Mouse (Mus musculus): ENCODE data around the gene B4galt4. TPM values are rescaled to one million over a fixed set of nuclear protein-coding genes. Genes with fewer than 3 reads are reported as not detected.

Gene B4galt4
- polyA plus RNA-seq, 1 experiment, result not detected

DNA sequence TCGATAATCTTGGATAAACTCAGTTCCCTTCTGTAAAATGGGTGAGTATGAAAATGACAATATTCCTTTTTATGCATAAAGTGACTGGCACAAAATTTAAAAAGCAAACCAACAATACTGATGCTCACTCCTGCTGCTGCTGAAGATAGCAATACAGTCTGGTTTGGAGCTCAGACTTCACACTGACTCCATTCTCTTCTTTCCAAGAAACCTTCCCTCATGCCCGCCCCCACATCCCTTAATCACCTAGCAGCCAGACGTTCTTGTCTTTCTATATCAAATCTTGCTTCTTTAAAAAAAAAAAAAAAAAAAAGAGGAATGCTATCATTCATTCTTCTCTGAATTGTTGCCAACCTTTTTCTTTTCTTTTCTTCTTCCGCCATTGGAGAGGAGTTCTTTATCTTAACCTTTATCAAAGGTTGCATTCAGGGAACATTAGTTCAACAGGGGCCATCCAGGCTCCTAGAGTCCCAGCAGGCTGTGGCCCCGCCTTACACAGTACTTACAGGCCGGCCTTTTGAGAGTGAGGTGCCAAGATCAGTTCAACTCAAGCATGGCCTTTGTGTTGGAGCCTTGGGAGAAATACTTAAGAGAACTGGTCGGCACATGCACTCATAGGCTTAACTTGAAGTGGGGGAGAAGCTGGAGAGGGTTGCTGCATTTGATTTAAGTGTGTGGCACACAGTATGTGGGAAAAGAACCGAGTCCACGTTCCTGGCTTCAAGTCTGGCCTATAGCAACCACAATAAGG, 36.4 kb upstream of the B4galt4 start:
- no peak for TF ChIP-seq CTCF (IDR thresholded peaks at IDR 0.05; ENCODE audit: insufficient read depth, low read depth, low read length)
- no peak for TF ChIP-seq POLR2A (IDR thresholded peaks at IDR 0.05; ENCODE audit: insufficient read depth, low read depth, low read length)
- 56% methylated on average over 9 of the region's 9 CpGs for WGBS
- peaks cover 29% of the 10 kb centered on the region for H3K4me1 ChIP-seq (ENCODE audit: control insufficient read depth, insufficient read depth, low read length)
- no peak overlapping the region for H3K27ac ChIP-seq (ENCODE audit: insufficient read depth, low read depth, low read length)
- no peak overlapping the region for H3K4me3 ChIP-seq (ENCODE audit: insufficient read depth, low read depth, low read length)

DNA sequence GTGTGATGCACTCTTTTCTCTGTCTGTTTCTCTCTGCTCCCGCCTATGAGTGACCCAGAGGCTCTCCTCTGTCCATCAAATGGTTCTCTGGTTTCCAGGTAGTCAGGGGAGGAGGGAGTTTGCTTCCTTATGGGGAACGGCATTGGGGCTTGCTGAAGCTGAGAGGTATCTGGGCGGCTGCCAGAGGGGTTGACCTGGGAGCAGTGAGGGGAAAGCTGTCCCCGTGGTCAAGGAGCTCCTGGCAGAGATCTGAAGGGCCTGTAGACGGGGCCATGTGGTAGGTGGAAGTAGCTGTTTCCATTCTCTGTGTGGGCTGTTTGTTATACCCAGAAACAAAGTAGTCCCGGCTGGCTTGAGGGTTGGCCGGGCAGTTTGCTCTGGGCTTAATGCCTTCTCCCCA, 35.3 kb upstream of the B4galt4 start:
- no peak for TF ChIP-seq CTCF (IDR thresholded peaks at IDR 0.05; ENCODE audit: insufficient read depth, low read depth, low read length)
- no peak for TF ChIP-seq POLR2A (IDR thresholded peaks at IDR 0.05; ENCODE audit: insufficient read depth, low read depth, low read length)
- Histone ChIP-seq H3K27ac (ENCODE audit: insufficient read depth, low read depth, low read length) (no peak overlapping the region), H3K4me3 (ENCODE audit: insufficient read depth, low read depth, low read length) (no peak overlapping the region), H3K4me1 (ENCODE audit: control insufficient read depth, insufficient read depth, low read length) (peaks cover 27% of the 10 kb centered on the region)
- 68% methylated on average over 7 of the region's 7 CpGs for WGBS

DNA sequence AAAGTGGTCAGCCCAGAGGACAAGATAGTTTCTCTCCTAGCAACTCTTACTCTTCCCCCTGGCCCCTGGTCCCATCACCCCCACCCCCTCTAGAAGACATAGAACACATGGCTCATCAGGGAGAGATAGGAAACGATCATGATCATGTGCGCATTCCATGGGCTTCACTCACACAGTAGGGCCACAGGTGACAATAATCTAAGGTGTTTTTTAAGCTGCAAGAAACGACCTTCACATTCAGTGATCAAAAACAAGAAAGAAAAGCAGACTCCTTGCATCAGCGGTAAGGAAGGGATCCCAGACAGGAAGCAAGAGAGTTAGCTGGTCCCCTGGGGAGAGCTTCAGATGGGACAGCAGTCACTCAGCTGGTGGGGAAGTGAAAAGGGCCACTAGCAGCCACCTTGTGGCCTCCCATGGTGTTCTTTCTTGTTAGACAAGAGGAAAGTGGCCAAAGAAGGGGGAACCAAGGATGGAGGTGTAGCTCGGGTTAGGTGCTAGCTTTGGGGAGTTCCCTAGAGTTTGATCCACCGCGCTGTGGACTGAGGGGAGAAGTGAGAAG, 33.0 kb upstream of the B4galt4 start:
- WGBS, result 80% methylated on average over 7 of the region's 7 CpGs
- Histone ChIP-seq H3K4me3 (ENCODE audit: insufficient read depth, low read depth, low read length) (no peak overlapping the region), H3K27ac (ENCODE audit: insufficient read depth, low read depth, low read length) (no peak overlapping the region), H3K4me1 (ENCODE audit: control insufficient read depth, insufficient read depth, low read length) (peaks cover 26% of the 10 kb centered on the region)
- no peak for TF ChIP-seq POLR2A (IDR thresholded peaks at IDR 0.05; ENCODE audit: insufficient read depth, low read depth, low read length)
- no peak for TF ChIP-seq CTCF (IDR thresholded peaks at IDR 0.05; ENCODE audit: insufficient read depth, low read depth, low read length)

DNA sequence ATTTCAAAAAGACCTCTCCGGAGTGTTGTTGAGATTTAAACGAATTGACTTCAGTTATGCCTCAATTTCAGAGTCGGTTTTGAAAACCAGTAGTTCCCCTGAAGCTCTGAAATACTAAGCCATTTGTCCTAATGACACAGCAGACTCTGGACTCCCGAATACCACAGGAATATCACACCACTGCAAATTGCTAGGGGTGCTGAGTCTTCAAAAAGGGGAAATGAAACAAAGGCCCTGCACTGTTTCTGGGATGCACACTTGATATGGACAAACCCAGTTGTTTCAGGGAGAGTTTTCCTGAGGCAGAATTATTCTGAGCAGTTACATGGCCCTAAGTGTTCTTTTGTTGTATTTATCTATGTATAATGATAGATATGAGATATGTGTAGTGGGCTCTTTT, 30.8 kb upstream of the B4galt4 start:
- 33% methylated on average over 4 of the region's 4 CpGs for WGBS
- TF ChIP-seq CTCF (IDR thresholded peaks at IDR 0.05; ENCODE audit: insufficient read depth, low read depth, low read length), result no peak
- Histone ChIP-seq H3K27ac (ENCODE audit: insufficient read depth, low read depth, low read length) (no peak overlapping the region), H3K4me3 (ENCODE audit: insufficient read depth, low read depth, low read length) (no peak overlapping the region), H3K4me1 (ENCODE audit: control insufficient read depth, insufficient read depth, low read length) (peaks cover 21% of the 10 kb centered on the region)

DNA sequence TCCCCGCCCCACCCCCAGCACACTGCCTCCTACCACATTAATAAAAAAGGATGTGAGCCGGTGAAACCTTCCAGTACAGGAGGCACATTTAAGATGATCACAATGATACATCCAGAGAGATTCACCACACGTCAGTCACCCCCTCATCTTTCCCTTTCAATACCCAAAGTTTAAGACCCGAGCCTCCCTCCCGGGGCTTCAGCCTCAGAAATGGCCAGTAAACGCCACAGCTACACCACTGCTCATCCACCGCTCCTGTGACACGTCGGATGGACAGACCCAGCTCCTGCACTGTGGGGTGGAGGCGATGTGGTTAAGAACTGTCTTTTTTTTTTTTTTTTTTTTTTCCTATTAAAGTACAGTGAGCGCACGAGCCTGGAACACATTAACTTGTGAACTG, 30.0 kb upstream of the B4galt4 start:
- WGBS, result 7% methylated on average over 12 of the region's 12 CpGs
- no peak for TF ChIP-seq CTCF (IDR thresholded peaks at IDR 0.05; ENCODE audit: insufficient read depth, low read depth, low read length)
- TF ChIP-seq POLR2A (IDR thresholded peaks at IDR 0.05; ENCODE audit: insufficient read depth, low read depth, low read length), result no peak
- peak overlapping the region; percentile 70; the same call in 1 of the 2 replicates for H3K27ac ChIP-seq (ENCODE audit: insufficient read depth, low read depth, low read length)
- peaks cover 16% of the 10 kb centered on the region for H3K4me1 ChIP-seq (ENCODE audit: control insufficient read depth, insufficient read depth, low read length)
- peak overlapping the region; percentile 88 for H3K4me3 ChIP-seq (ENCODE audit: insufficient read depth, low read depth, low read length)

DNA sequence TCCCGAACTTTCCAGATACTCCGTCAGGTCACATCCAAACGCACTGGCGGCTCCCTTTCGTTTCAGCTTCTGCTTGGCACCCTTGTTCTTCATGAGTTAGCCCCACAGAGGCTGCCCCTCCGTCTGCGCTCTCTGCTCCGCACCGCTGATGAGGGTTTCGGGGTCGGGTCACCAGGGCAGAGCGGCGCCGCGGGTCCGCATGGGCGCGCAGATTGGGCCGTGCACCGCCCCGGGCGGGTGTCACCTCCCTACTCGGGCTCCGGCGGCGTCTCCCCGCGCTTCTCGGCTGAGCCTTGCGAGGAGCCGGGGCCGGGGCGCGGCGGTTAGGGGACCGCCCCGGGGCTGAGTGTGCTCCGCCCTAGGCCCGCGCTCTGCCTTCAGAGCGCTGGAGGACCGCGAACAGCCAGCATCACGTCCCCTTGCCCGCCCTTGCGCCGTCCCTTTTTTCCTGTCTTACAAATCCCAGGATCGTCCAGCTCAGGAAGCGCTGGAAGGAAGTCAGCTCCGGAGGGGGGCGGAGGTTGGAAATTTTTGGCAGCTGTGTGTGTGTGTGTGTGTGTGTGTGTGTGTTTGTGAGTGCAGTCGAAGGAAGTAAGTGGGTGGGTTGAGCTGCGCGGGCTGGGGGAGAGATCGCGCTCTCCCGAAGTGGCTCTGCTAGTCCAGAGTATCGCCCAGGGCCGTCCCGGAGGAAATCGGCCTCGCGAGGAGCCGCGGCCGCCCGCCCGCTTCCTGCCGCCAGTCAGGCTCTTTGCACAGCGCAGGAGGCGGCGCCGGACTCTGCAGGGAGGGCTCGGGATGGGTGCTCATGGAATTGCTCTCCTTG, 29.3 kb upstream of the B4galt4 start, which contains the start of gene Arhgap31:
TSS of gene Arhgap31 (minus strand) at position 694 of the 823 bp plus-strand sequence.
- H3K4me3 ChIP-seq (ENCODE audit: insufficient read depth, low read depth, low read length), result peak within 1 kb of the TSS; percentile 88
- under 1% methylated on average over 74 of the region's 74 CpGs for WGBS
- TF ChIP-seq CTCF (IDR thresholded peaks at IDR 0.05; ENCODE audit: insufficient read depth, low read depth, low read length), result no peak
- peak; percentile 30; the same call in 1 of the 2 replicates for TF ChIP-seq POLR2A (IDR thresholded peaks at IDR 0.05; ENCODE audit: insufficient read depth, low read depth, low read length)
- peaks cover 13% of the 10 kb centered on the region for H3K4me1 ChIP-seq (ENCODE audit: control insufficient read depth, insufficient read depth, low read length)
- H3K27ac ChIP-seq (ENCODE audit: insufficient read depth, low read depth, low read length), result peak within 1 kb of the TSS; percentile 90

DNA sequence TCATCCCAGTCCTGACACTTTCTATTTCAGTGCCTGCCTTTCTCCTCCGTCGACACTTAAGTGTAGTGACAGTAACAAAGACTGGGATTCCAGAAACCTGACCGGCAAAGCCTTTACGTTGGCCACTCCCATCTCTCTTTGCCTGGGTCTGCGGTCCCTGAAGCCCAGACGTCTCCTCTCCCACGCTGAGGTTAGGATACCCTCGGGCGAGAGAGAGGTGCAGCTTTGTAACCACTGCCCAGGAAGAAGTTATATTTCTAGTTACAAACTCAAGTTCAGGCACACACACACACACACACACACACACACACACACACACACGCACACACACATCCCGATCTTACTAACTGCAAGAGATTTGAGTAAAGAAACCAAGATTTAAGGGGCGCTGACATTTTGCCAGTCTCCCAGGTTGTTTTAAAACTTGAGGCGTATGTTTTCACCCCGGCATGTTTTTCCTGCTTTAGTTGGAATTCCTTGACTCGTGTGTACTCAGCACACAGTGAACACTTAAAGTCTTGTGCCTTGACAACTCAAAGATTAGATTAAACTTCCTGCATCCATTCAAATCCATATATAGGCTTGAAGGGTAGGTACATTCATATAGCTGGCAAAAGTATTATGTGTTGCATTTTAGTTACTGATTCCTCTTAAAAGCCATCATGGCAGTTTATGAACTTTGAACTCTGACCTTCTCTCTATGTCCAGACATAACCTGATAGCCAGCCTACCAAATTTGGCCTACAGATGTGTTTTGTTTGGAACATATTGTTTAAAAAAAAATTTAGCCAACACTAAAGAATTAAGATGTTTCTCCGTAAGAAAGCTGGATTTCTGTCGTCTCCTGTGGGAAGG, 28.4 kb upstream of the B4galt4 start:
- 19% methylated on average over 17 of the region's 17 CpGs for WGBS
- H3K27ac ChIP-seq (ENCODE audit: insufficient read depth, low read depth, low read length), result peak overlapping the region; percentile 90
- H3K4me3 ChIP-seq (ENCODE audit: insufficient read depth, low read depth, low read length), result peak overlapping the region; percentile 88
- peaks cover 13% of the 10 kb centered on the region for H3K4me1 ChIP-seq (ENCODE audit: control insufficient read depth, insufficient read depth, low read length)
- no peak for TF ChIP-seq CTCF (IDR thresholded peaks at IDR 0.05; ENCODE audit: insufficient read depth, low read depth, low read length)
- TF ChIP-seq POLR2A (IDR thresholded peaks at IDR 0.05; ENCODE audit: insufficient read depth, low read depth, low read length), result no peak

DNA sequence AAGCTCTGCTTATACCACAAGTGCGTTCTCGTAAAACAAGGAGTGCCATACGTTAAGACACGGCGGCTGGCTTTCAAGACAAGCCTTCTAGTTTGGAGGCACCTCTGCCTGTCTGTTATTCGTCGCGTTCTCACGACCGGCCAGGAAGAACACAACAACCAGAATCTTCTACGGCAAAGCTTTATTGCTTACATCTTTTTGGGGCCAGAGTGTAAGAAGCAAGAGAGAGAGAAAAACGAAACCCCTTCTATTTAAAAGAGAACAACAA, 27.9 kb upstream of the B4galt4 start:
- Histone ChIP-seq H3K4me1 (ENCODE audit: control insufficient read depth, insufficient read depth, low read length) (peaks cover 13% of the 10 kb centered on the region), H3K4me3 (ENCODE audit: insufficient read depth, low read depth, low read length) (0 out of 2 replicates have a peak overlapping the region, but pooled peaks have one; percentile 30), H3K27ac (ENCODE audit: insufficient read depth, low read depth, low read length) (peak overlapping the region; percentile 90)
- 29% methylated on average over 11 of the region's 12 CpGs for WGBS

Data from olfactory bulb, adult 2 months (tissue).